Mouse (Mus musculus) embryonic stem cell, embryonic (primary cell): Measurements from ENCODE around the gene Nlgn1.
"Not testable (repeated sequence)": the region's sequence is repeated elsewhere in the genome, so short reads cannot be mapped to it uniquely, and the experiment has no call there.

Source experiments
- CTCF ChIA-PET, 4 experiments: fragments of 300-600 bp in 2 of 4; fragments of 350-600 bp in 2 of 4; sonication (Branson Sonifier 250); formaldehyde crosslinking; loops; one replicate each; lab custom pipeline; 2022; ENCODE audit warnings: inconsistent platforms in 2 of 4; lab: Charles Lee
- POLR2A ChIA-PET, 4 experiments: fragments of 300-600 bp in 2 of 4; fragments of 350-600 bp in 2 of 4; sonication (Branson Sonifier 250); formaldehyde crosslinking; loops; one replicate each; lab custom pipeline; 2022; ENCODE audit warnings: antibody characterized with exemption in 4 of 4, inconsistent platforms in 1 of 4; lab: Charles Lee

Gene Nlgn1

GRCm38 (mm10) chr3:25688789-25689464 is 643.3 kb downstream of the Nlgn1 start:
- POLR2A ChIA-PET, result no interaction called here
- CTCF ChIA-PET, result no interaction called here

- ChIA-PET CTCF (no interaction called here), POLR2A (no interaction called here)
Observed at GRCm38 (mm10) chr3:25683696-25684095, 648.6 kb downstream of the Nlgn1 start.

GRCm38 (mm10) chr3:25679373-25679772 is 652.9 kb downstream of the Nlgn1 start:
- ChIA-PET CTCF (no interaction called here), POLR2A (no interaction called here)

- POLR2A ChIA-PET, result no interaction called here
- CTCF ChIA-PET, result interaction anchor here in 1 of 4 experiments (1.4 to 1.8 kb wide), 3 partner anchors 10 to 117 kb away, joined by 3 to 11 read pairs (median 4); no protein-coding TSS in a partner anchor
Observed at GRCm38 (mm10) chr3:25675888-25676287, 656.4 kb downstream of the Nlgn1 start.

GRCm38 (mm10) chr3:25675069-25675468 is 657.2 kb downstream of the Nlgn1 start:
- ChIA-PET CTCF (interaction anchor here in 3 of 4 experiments (0.6 to 1.8 kb wide), 7 partner anchors 11 to 1188 kb away, joined by 3 to 11 read pairs (median 4); no protein-coding TSS in a partner anchor), POLR2A (no interaction called here)

- ChIA-PET CTCF (no interaction called here), POLR2A (no interaction called here)
Observed at GRCm38 (mm10) chr3:25673408-25673807, 658.9 kb downstream of the Nlgn1 start.

- ChIA-PET CTCF (no interaction called here), POLR2A (no interaction called here)
Observed at GRCm38 (mm10) chr3:25672779-25673178, 659.5 kb downstream of the Nlgn1 start.

- CTCF ChIA-PET, result interaction anchor here in 1 of 4 experiments (1.5 kb wide), 1 partner anchor 10 kb away, joined by 3 read pairs; no protein-coding TSS in a partner anchor
- POLR2A ChIA-PET, result no interaction called here
Observed at GRCm38 (mm10) chr3:25663464-25663863, 668.8 kb downstream of the Nlgn1 start.

GRCm38 (mm10) chr3:25660285-25660684 is 672.0 kb downstream of the Nlgn1 start:
- POLR2A ChIA-PET, result no interaction called here

GRCm38 (mm10) chr3:25658006-25658405 is 674.3 kb downstream of the Nlgn1 start:
- POLR2A ChIA-PET, result no interaction called here
- CTCF ChIA-PET, result no interaction called here

More at GRCm38 (mm10) chr3:25660285-25660684, 672.0 kb downstream of the Nlgn1 start:
- CTCF ChIA-PET, result no interaction called here

GRCm38 (mm10) chr3:25657074-25657473 is 675.2 kb downstream of the Nlgn1 start:
- CTCF ChIA-PET, result interaction anchor here in 1 of 4 experiments (1.5 kb wide), 1 partner anchor 18 kb away, joined by 3 read pairs; no protein-coding TSS in a partner anchor
- POLR2A ChIA-PET, result no interaction called here

GRCm38 (mm10) chr3:25653010-25653409 is 679.2 kb downstream of the Nlgn1 start:
- CTCF ChIA-PET, result interaction anchor here in 3 of 4 experiments (0.6 to 1.4 kb wide), 7 partner anchors 10 to 532 kb away, joined by 3 to 19 read pairs (median 5); no protein-coding TSS in a partner anchor

GRCm38 (mm10) chr3:25645895-25646691 is 686.2 kb downstream of the Nlgn1 start:
- CTCF ChIA-PET, result interaction anchor here in 1 of 4 experiments (0.6 kb wide), 1 partner anchor 36 kb away, joined by 3 read pairs; no protein-coding TSS in a partner anchor

More at GRCm38 (mm10) chr3:25653010-25653409, 679.2 kb downstream of the Nlgn1 start:
- POLR2A ChIA-PET, result no interaction called here

GRCm38 (mm10) chr3:25629198-25629597 is 703.1 kb downstream of the Nlgn1 start:
- CTCF ChIA-PET, result no interaction called here
- POLR2A ChIA-PET, result no interaction called here

More at GRCm38 (mm10) chr3:25645895-25646691, 686.2 kb downstream of the Nlgn1 start:
- POLR2A ChIA-PET, result no interaction called here

- ChIA-PET POLR2A (no interaction called here), CTCF (no interaction called here)
Observed at GRCm38 (mm10) chr3:25606597-25606996, 725.7 kb downstream of the Nlgn1 start.

GRCm38 (mm10) chr3:25597513-25597912 is 734.7 kb downstream of the Nlgn1 start:
- CTCF ChIA-PET, result no interaction called here
- POLR2A ChIA-PET, result no interaction called here

GRCm38 (mm10) chr3:25575526-25575925 is 756.7 kb downstream of the Nlgn1 start:
- POLR2A ChIA-PET, result no interaction called here
- CTCF ChIA-PET, result no interaction called here

- POLR2A ChIA-PET, result no interaction called here
- CTCF ChIA-PET, result no interaction called here
Observed at GRCm38 (mm10) chr3:25574840-25575239, 757.4 kb downstream of the Nlgn1 start.

GRCm38 (mm10) chr3:25558513-25558912 is 773.7 kb downstream of the Nlgn1 start:
- POLR2A ChIA-PET, result not testable (repeated sequence)
- CTCF ChIA-PET, result interaction anchor here in 1 of 4 experiments (0.6 to 1.0 kb wide), 2 partner anchors 19 to 117 kb away, joined by 3 read pairs; no protein-coding TSS in a partner anchor

GRCm38 (mm10) chr3:25549097-25549496 is 783.2 kb downstream of the Nlgn1 start:
- CTCF ChIA-PET, POLR2A ChIA-PET: not testable (repeated sequence)
